Mouse (Mus musculus) liver, embryonic 16.5 days (tissue): Measurements from ENCODE around the gene Apom. TPM values are rescaled to one million over a fixed set of nuclear protein-coding genes. Genes with fewer than 3 reads are reported as not detected.

Experiments used
- ATAC-seq: fragments of 200-750 bp; cut with Nextera tagmentation; 2 replicates; pipeline ENCODE4 v1.8.0; 2017; ENCODE audit warnings: low read depth, mild to moderate bottlenecking, moderate number of reproducible peaks, moderate library complexity
- H3K27ac ChIP-seq: fragments of 300-500 bp; sonication (generic); 2 replicates; pipeline ENCODE4 v1.5.1; 2014; ENCODE audit warnings: mild to moderate bottlenecking, low read length
- H3K27me3 ChIP-seq: fragments of 300-500 bp; sonication (generic); 2 replicates; pipeline ENCODE4 v1.6.1; 2014; ENCODE audit warnings: low read depth, low read length, mixed read lengths; ENCODE audit not compliant: control insufficient read depth, insufficient read depth
- H3K36me3 ChIP-seq: fragments of 300-500 bp; sonication (generic); 2 replicates; pipeline ENCODE4 v1.6.1; 2014; ENCODE audit warnings: mild to moderate bottlenecking; ENCODE audit not compliant: control insufficient read depth, insufficient read depth
- H3K4me1 ChIP-seq: fragments of 300-500 bp; sonication (generic); 2 replicates; pipeline ENCODE4 v1.6.1; 2014; ENCODE audit warnings: low read depth, low read length, mixed read lengths; ENCODE audit not compliant: control insufficient read depth
- H3K4me2 ChIP-seq: fragments of 300-500 bp; sonication (generic); 2 replicates; pipeline ENCODE4 v1.6.1; 2014; ENCODE audit warnings: low read depth, low read length, mixed read lengths
- H3K4me3 ChIP-seq: fragments of 300-500 bp; sonication (generic); 2 replicates; pipeline ENCODE4 v1.5.1; 2014; ENCODE audit warnings: low read depth, mild to moderate bottlenecking, low read length
- H3K9ac ChIP-seq: fragments of 300-500 bp; sonication (generic); 2 replicates; pipeline ENCODE4 v1.6.1; 2014; ENCODE audit warnings: low read depth, low read length
- H3K9me3 ChIP-seq: fragments of 300-500 bp; sonication (generic); replicated peaks from 2 replicates; pipeline ENCODE4 v1.6.1; 2016; ENCODE audit warnings: low read length; ENCODE audit not compliant: control insufficient read depth
- WGBS: fragments of 180-500 bp; shearing (Covaris S2); extraction: QIAGEN DNeasy Blood & Tissue Kit; methylation state at CpG from one replicate; pipeline ENCODE4 v1.1.7; 2014; ENCODE audit not compliant: insufficient replicate concordance; 5-methylcytosine and 5-hydroxymethylcytosine counted together
- polyA plus RNA-seq: library from polyadenylated mRNA; unstranded; fragments of >200 nt; fragmentation: Nextera tagmentation; extraction: Ambion mirVana; gene quantifications from 2 replicates; pipeline ENCODE4 v1.2.1, GENCODE M21; 2015

The Apom gene
- polyA plus RNA-seq, 1 experiment from 2014 or later: 959 TPM

GRCm38 (mm10) chr17:35153931-35154330 lies 22.1 kb upstream of the Apom start:
- Histone ChIP-seq H3K9me3 (no peaks in the 10 kb centered on the region), H3K4me1 (no peaks in the 10 kb centered on the region), H3K4me2 (no peak overlapping the region), H3K4me3 (no peak overlapping the region), H3K27me3 (no peaks in the 10 kb centered on the region), H3K27ac (no peak overlapping the region), H3K9ac (no peak overlapping the region), H3K36me3 (peaks cover 90% of the 10 kb centered on the region)
- no peak for ATAC-seq
- 82% methylated on average over 4 of the region's 4 CpGs for WGBS

GRCm38 (mm10) chr17:35153077-35153476 lies 21.2 kb upstream of the Apom start:
- H3K9me3 ChIP-seq: no peaks in the 10 kb centered on the region
- 84% methylated on average over 9 of the region's 9 CpGs for WGBS
- no peak for ATAC-seq
- H3K27ac ChIP-seq: no peak overlapping the region
- H3K4me1 ChIP-seq: no peaks in the 10 kb centered on the region
- no peaks in the 10 kb centered on the region for H3K27me3 ChIP-seq
- peaks cover 82% of the 10 kb centered on the region for H3K36me3 ChIP-seq
- no peak overlapping the region for H3K4me2 ChIP-seq
- no peak overlapping the region for H3K9ac ChIP-seq
- no peak overlapping the region for H3K4me3 ChIP-seq

GRCm38 (mm10) chr17:35152121-35152520 lies 20.3 kb upstream of the Apom start:
- no peaks in the 10 kb centered on the region for H3K27me3 ChIP-seq
- H3K36me3 ChIP-seq: peaks cover 77% of the 10 kb centered on the region
- 87% methylated on average over 4 of the region's 4 CpGs for WGBS
- no peak overlapping the region for H3K9ac ChIP-seq
- no peaks in the 10 kb centered on the region for H3K9me3 ChIP-seq
- no peak overlapping the region for H3K4me3 ChIP-seq
- H3K27ac ChIP-seq: no peak overlapping the region
- H3K4me2 ChIP-seq: no peak overlapping the region
- no peaks in the 10 kb centered on the region for H3K4me1 ChIP-seq
- no peak for ATAC-seq

GRCm38 (mm10) chr17:35147922-35148639 lies 16.2 kb upstream of the Apom start:
- Histone ChIP-seq H3K4me3 (no peak overlapping the region), H3K36me3 (peaks cover 75% of the 10 kb centered on the region), H3K27me3 (no peaks in the 10 kb centered on the region), H3K4me2 (no peak overlapping the region), H3K27ac (no peak overlapping the region), H3K9ac (no peak overlapping the region), H3K9me3 (no peaks in the 10 kb centered on the region), H3K4me1 (no peaks in the 10 kb centered on the region)
- 61% methylated on average over 5 of the region's 5 CpGs for WGBS
- ATAC-seq: no peak

GRCm38 (mm10) chr17:35147348-35147747 lies 15.5 kb upstream of the Apom start:
- H3K36me3 ChIP-seq: peaks cover 75% of the 10 kb centered on the region
- WGBS: 76% methylated on average over 3 of the region's 3 CpGs

GRCm38 (mm10) chr17:35146139-35146538 lies 14.3 kb upstream of the Apom start:
- Histone ChIP-seq H3K9ac (no peak overlapping the region), H3K4me3 (no peak overlapping the region), H3K4me1 (no peaks in the 10 kb centered on the region), H3K27ac (no peak overlapping the region), H3K36me3 (peaks cover 78% of the 10 kb centered on the region), H3K27me3 (no peaks in the 10 kb centered on the region), H3K9me3 (no peaks in the 10 kb centered on the region), H3K4me2 (no peak overlapping the region)
- WGBS: 88% methylated on average over 5 of the region's 5 CpGs
- ATAC-seq: no peak

More at GRCm38 (mm10) chr17:35147348-35147747, 15.5 kb upstream of the Apom start:
- Histone ChIP-seq H3K4me2 (no peak overlapping the region), H3K27me3 (no peaks in the 10 kb centered on the region), H3K9ac (no peak overlapping the region), H3K4me1 (no peaks in the 10 kb centered on the region), H3K4me3 (no peak overlapping the region), H3K27ac (no peak overlapping the region), H3K9me3 (no peaks in the 10 kb centered on the region)
- no peak for ATAC-seq

- Histone ChIP-seq H3K36me3 (peaks cover 75% of the 10 kb centered on the region), H3K4me1 (peaks cover 6% of the 10 kb centered on the region), H3K4me3 (no peak overlapping the region), H3K27me3 (no peaks in the 10 kb centered on the region), H3K9me3 (no peaks in the 10 kb centered on the region), H3K27ac (no peak overlapping the region), H3K4me2 (no peak overlapping the region), H3K9ac (no peak overlapping the region)
- WGBS: 78% methylated on average over 6 of the region's 6 CpGs
- no peak for ATAC-seq
Observed at GRCm38 (mm10) chr17:35141971-35142370, 10.1 kb upstream of the Apom start.

GRCm38 (mm10) chr17:35140490-35140996 lies 8.7 kb upstream of the Apom start:
- no peak for ATAC-seq
- Histone ChIP-seq H3K9ac (no peak overlapping the region), H3K4me2 (no peak overlapping the region), H3K27ac (no peak overlapping the region), H3K4me3 (no peak overlapping the region), H3K36me3 (peaks cover 63% of the 10 kb centered on the region), H3K4me1 (peaks cover 16% of the 10 kb centered on the region), H3K27me3 (no peaks in the 10 kb centered on the region), H3K9me3 (no peaks in the 10 kb centered on the region)
- WGBS: 81% methylated on average over 16 of the region's 16 CpGs

- Histone ChIP-seq H3K4me2 (no peak overlapping the region), H3K9me3 (no peaks in the 10 kb centered on the region), H3K4me3 (no peak overlapping the region), H3K27me3 (no peaks in the 10 kb centered on the region), H3K36me3 (peaks cover 50% of the 10 kb centered on the region), H3K9ac (no peak overlapping the region), H3K4me1 (peaks cover 18% of the 10 kb centered on the region), H3K27ac (no peak overlapping the region)
- 89% methylated on average over 3 of the region's 3 CpGs for WGBS
- ATAC-seq: no peak
Observed at GRCm38 (mm10) chr17:35139269-35139668, 7.4 kb upstream of the Apom start.
